Mouse (Mus musculus): ENCODE data around the gene Sarnp.
A peak's percentile ranks its signal among the peaks of the same experiment; 100 is the strongest.

Sarnp gene

DNA sequence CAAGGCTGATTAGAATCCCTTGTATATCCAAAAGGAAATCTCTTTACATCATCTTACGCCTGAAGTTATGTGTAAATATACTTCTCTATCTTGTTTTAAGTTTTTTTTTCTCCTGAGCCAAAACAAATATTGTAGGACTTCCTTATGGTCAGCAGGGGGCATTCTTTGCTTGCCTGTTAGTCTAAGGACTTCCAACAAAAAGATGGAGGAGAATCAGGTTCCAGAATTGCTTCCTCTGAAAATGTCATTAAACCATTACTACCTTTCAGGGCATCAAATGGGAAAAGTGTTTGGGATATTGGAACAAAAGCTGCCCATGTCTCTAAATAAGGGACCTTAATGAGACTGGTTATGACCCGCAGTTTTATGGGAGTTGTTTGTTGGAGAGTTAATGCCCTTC lies 28.4 kb downstream of the Sarnp start:
- Histone ChIP-seq H3K27me3 (ENCODE audit: control insufficient read depth, insufficient read depth, low read length, poor library complexity, severe bottlenecking) (no peaks in the 10 kb centered on the region), H3K36me3 (ENCODE audit: control insufficient read depth, insufficient read depth, low read length, poor library complexity, severe bottlenecking) (peaks cover 10% of the 10 kb centered on the region)
- DNase-seq (ENCODE audit: low read depth, low spot score) = peak; percentile 66

DNA sequence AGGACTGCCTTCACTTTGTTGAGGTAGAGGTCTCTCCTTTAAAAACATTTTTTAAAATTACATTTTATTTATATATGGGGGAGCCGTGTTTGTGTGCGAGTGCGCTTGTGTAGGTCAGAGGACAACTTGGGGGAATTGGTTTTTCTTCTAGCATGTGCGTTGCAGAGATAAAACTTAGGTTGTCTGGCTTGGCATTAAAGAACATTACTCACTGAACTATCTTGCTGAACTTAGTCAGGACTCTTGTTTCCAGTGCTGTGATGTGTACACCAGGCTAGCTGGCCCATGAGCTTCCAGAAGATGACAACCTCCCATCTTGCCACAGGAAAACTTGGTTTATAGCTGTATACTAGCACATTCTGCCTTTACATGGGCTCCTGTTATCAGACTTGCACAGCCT lies 29.5 kb downstream of the Sarnp start:
- no peak for DNase-seq (ENCODE audit: low read depth, low spot score)
- Histone ChIP-seq H3K27me3 (ENCODE audit: control insufficient read depth, insufficient read depth, low read length, poor library complexity, severe bottlenecking) (no peaks in the 10 kb centered on the region), H3K36me3 (ENCODE audit: control insufficient read depth, insufficient read depth, low read length, poor library complexity, severe bottlenecking) (peaks cover 14% of the 10 kb centered on the region)

DNA sequence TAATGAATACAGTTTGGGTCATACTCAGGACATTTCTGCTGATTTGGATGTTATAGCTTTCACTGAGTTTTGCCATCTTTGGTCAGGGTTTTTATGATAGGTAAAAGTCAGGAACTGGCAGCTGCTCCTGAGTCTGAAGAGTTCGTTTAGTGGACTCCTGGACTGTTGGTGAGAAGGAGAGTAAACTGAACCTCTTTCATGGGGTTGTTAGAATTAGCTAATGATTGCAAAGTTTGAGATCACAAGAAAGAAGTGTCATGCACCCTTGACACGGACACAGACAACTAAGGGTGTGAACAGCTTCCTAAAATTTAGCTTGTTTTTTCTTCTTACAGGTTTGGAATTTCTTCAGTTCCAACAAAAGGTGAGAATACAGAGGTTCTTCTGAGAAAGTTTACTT lies 31.3 kb downstream of the Sarnp start:
- H3K27me3 ChIP-seq (ENCODE audit: control insufficient read depth, insufficient read depth, low read length, poor library complexity, severe bottlenecking) = no peaks in the 10 kb centered on the region
- H3K36me3 ChIP-seq (ENCODE audit: control insufficient read depth, insufficient read depth, low read length, poor library complexity, severe bottlenecking) = peaks cover 9% of the 10 kb centered on the region
- DNase-seq (ENCODE audit: low read depth, low spot score) = no peak

DNA sequence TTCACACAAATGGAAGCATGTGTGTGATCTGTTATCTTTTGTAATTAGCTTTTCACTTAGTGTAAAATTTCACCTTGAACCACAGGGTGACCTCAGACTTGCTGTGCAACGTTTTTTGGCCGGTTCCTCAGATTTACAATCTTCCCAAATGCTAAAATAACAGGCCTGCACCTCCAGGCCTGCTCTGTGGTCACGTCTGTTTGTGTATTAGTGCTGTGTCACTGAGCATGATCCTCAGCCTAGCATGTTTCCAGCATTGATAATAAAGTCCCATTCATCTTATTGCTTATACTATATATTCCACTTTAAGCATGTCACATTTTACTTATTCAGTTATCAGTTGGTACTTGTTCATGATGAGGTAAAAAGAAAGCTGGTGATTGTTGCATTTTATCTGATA lies 33.2 kb downstream of the Sarnp start:
- DNase-seq (ENCODE audit: low read depth, low spot score) = no peak
- Histone ChIP-seq H3K27me3 (ENCODE audit: control insufficient read depth, insufficient read depth, low read length, poor library complexity, severe bottlenecking) (no peaks in the 10 kb centered on the region), H3K36me3 (ENCODE audit: control insufficient read depth, insufficient read depth, low read length, poor library complexity, severe bottlenecking) (peaks cover 11% of the 10 kb centered on the region)

DNA sequence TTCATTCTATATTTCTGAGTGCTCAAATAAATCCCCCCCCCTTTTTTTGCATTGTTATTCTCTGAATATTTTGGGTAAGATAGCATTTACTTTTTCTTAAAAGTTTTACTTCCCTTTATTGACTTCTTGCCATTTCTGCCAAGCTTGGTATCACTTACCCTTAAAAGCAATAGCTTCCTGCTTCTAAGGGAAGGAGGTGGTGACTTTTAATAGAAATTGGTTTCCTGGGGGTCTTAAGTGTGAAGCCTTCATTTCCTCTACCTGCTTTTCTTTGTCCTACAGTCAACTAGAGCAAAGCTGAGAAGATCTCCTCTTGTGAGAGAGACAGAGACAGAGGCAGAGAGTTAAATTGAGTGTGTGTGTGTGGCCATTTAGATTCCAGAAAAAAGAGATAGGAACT lies 44.0 kb downstream of the Sarnp start:
- peak; percentile 58 for DNase-seq (ENCODE audit: low read depth, low spot score)
- Histone ChIP-seq H3K27me3 (ENCODE audit: control insufficient read depth, insufficient read depth, low read length, poor library complexity, severe bottlenecking) (no peaks in the 10 kb centered on the region), H3K36me3 (ENCODE audit: control insufficient read depth, insufficient read depth, low read length, poor library complexity, severe bottlenecking) (peaks cover 3% of the 10 kb centered on the region; the same call in 1 of the 2 replicates)

DNA sequence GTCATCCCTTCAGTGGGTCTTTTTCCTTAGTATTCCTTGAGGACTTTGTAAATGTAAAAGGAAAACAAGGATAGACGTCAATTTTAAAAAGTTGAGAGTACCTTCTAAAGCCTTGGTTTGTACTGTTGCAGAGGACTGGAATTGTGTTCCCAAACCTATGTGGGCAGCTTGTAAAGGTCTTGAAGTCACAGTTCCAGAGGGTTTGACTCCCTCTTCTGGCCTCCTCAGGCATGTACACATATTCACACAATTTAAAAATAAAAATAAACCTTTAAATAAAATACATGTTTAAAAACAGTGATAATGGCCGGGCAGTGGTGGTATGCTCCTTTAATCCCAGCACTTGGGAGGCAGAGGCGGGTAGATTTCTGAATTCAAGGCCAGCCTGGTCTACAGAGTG lies 48.9 kb downstream of the Sarnp start:
- Histone ChIP-seq H3K27me3 (ENCODE audit: control insufficient read depth, insufficient read depth, low read length, poor library complexity, severe bottlenecking) (no peaks in the 10 kb centered on the region), H3K36me3 (ENCODE audit: control insufficient read depth, insufficient read depth, low read length, poor library complexity, severe bottlenecking) (peaks cover 2% of the 10 kb centered on the region)
- DNase-seq (ENCODE audit: low read depth, low spot score) = peak; percentile 57

DNA sequence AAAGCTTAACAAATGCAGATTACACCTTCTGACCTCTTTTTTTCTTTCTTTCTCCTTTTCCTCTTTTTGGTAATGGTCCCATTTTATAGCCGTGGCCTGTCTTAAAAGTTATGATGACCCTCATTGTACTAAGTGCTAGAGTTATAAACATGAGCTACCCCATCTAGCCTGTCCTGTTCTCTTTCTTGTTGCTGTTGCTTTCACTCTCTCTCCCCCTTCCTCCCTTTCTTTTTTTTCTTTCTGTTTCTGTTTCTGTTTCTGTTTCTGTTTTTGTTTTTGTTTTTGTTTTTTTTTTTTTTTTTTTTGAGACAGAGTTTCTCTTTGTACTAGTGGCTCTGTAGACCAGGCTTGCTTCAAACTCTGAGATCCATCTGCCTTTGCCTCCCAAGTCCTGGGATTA lies 49.4 kb downstream of the Sarnp start:
- no peak for DNase-seq (ENCODE audit: low read depth, low spot score)
- no peaks in the 10 kb centered on the region for H3K27me3 ChIP-seq (ENCODE audit: control insufficient read depth, insufficient read depth, low read length, poor library complexity, severe bottlenecking)
- H3K36me3 ChIP-seq (ENCODE audit: control insufficient read depth, insufficient read depth, low read length, poor library complexity, severe bottlenecking) = peaks cover 5% of the 10 kb centered on the region

DNA sequence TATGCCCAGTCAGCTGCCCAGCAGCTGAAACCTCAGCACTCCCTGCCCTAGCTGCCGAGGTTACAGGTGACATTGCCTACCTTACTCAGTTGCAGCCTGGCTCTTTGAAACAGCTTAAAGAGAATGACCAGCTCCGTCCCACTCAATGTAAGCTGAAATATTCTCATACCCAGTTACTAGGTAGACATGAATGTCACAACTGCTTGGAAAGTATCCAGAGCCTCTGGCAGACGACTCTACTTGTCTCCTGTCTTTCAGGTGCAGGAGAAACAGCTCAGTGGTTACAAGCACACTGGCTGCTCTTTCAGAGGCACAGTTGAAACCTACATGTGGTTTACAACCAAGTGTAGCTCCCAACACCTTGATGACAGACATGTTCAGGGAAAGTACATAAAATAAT lies 53.2 kb downstream of the Sarnp start:
- H3K27me3 ChIP-seq (ENCODE audit: control insufficient read depth, insufficient read depth, low read length, poor library complexity, severe bottlenecking) = no peaks in the 10 kb centered on the region
- peaks cover 14% of the 10 kb centered on the region for H3K36me3 ChIP-seq (ENCODE audit: control insufficient read depth, insufficient read depth, low read length, poor library complexity, severe bottlenecking)
- no peak for DNase-seq (ENCODE audit: low read depth, low spot score)

DNA sequence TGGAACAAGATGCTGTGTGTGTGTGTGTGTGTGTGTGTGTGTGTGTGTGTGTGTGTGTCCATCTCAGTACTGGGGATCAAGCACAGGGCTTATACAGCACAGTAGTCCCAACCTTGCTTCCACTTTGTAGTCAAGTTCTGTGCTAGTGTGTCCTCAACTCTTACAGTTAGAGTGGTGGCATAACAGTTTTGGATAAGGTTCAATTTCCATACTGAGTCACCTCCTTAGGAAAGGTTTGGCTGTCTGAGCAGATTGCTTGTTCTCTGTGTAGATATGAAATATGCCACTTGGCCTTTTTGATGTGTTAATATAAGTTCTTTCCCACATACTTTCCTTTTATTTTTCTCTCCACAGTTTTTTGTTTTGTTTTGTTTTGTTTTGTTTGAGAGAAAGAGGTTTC lies 61.2 kb downstream of the Sarnp start:
- Histone ChIP-seq H3K36me3 (ENCODE audit: control insufficient read depth, insufficient read depth, low read length, poor library complexity, severe bottlenecking) (peaks cover 4% of the 10 kb centered on the region), H3K27me3 (ENCODE audit: control insufficient read depth, insufficient read depth, low read length, poor library complexity, severe bottlenecking) (no peaks in the 10 kb centered on the region)
- DNase-seq (ENCODE audit: low read depth, low spot score) = no peak

DNA sequence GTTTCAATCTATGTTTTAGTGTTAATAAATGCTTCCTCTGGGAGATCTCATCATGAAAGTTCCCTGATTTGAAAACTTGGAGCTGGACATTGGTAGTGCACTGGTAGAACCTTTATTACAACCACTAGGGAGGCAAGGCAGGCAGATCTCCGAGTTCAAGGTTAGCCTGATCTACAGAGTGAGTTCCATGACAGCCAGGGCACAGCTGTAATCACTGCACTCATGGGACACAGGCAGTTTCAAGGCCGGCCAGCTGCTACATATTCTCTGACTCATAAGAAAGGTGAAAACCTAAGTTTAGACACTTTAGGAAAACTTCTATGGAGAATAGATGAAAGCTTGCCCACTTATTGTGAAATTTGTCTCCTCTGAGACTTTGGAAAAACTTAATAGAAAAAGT lies 61.7 kb downstream of the Sarnp start:
- Histone ChIP-seq H3K36me3 (ENCODE audit: control insufficient read depth, insufficient read depth, low read length, poor library complexity, severe bottlenecking) (peaks cover 4% of the 10 kb centered on the region), H3K27me3 (ENCODE audit: control insufficient read depth, insufficient read depth, low read length, poor library complexity, severe bottlenecking) (no peaks in the 10 kb centered on the region)
- DNase-seq (ENCODE audit: low read depth, low spot score) = no peak

DNA sequence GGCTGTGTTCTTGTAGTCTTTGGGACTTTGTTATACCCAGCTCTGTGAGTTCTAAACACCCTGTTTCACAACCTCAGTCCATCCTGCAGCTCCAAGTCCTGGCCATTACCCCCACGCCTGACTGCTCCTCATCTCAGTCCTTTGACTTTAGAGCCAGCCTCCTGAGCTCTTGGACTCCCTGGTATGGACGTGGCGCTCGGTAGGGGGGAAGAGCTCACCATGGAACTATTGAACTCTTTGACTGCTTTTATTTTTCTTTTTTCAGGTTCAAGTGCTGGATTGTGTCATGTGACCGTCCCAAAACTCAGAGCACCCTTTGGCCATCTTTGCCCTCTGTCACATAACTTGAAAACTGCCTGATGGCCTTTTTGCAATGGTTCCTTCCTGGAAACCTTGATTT lies 64.9 kb downstream of the Sarnp start:
- DNase-seq (ENCODE audit: low read depth, low spot score) = no peak
- H3K27me3 ChIP-seq (ENCODE audit: control insufficient read depth, insufficient read depth, low read length, poor library complexity, severe bottlenecking) = no peaks in the 10 kb centered on the region
- no peaks in the 10 kb centered on the region; the same call in none of the 2 replicates for H3K36me3 ChIP-seq (ENCODE audit: control insufficient read depth, insufficient read depth, low read length, poor library complexity, severe bottlenecking)

DNA sequence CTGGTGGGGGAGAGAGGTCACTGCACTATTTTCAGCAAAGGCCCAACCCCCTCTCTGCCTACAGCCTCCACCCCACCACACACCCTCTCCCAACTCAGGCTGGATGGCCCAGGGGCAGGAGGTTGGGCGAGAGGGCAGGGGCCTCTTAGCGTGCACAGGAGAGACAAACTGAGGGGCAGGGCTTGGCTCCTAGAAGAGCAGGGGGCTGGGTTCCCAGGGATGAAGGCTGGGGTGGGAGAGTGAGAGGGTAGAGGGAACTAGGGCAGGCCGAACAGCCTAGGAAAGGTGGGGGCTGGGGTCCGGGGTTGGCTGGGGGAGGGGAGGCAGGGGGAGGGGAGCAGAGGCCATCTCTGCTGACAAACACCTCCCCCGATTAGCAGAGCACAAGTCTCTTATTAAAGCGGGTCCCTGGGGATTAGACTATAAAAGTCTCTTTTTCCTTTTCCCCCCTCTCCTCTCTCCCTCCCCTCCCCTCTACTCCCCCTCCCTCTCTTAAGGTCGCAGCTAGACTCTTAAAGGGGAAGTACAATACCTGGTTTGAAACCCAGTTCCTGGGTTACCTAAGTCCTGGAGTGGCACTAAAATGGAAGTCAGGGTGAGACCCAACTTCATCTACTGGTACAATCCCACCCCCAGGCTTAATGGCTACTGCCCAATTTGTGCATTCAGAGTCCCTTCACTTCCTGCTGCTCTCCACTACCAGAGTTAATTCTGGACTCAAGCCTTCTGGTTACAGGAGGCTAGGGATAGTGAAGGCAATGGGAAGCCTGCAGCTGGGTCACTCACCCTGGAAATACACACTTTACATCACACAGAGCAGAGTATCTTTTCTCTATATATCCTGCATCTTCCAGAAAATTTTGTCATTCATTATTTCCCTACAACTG lies 72.1 kb downstream of the Sarnp start:
- peaks cover 3% of the 10 kb centered on the region for H3K36me3 ChIP-seq (ENCODE audit: control insufficient read depth, insufficient read depth, low read length, poor library complexity, severe bottlenecking)
- peak; percentile 67 for DNase-seq (ENCODE audit: low read depth, low spot score)
- no peaks in the 10 kb centered on the region for H3K27me3 ChIP-seq (ENCODE audit: control insufficient read depth, insufficient read depth, low read length, poor library complexity, severe bottlenecking)

DNA sequence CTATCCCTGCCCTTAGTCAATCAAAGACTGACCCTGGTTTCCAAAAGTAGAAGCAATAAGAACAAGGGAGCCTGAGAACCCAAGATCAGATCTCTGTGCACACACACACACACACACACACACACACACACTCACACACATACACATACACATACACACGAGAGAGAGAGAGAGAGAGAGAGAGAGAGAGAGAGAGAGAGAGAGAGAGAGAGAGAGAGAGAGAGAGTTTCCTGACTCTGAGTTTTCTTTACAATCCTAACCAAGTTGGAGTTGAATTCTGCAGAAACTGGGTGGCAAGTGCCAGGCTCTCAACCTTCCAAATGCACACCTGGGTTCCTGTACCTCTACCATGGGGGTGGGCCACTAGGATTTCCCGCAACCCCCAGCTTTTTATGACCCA lies 72.7 kb downstream of the Sarnp start:
- Histone ChIP-seq H3K27me3 (ENCODE audit: control insufficient read depth, insufficient read depth, low read length, poor library complexity, severe bottlenecking) (no peaks in the 10 kb centered on the region), H3K36me3 (ENCODE audit: control insufficient read depth, insufficient read depth, low read length, poor library complexity, severe bottlenecking) (peaks cover 3% of the 10 kb centered on the region)
- DNase-seq (ENCODE audit: low read depth, low spot score) = no peak

DNA sequence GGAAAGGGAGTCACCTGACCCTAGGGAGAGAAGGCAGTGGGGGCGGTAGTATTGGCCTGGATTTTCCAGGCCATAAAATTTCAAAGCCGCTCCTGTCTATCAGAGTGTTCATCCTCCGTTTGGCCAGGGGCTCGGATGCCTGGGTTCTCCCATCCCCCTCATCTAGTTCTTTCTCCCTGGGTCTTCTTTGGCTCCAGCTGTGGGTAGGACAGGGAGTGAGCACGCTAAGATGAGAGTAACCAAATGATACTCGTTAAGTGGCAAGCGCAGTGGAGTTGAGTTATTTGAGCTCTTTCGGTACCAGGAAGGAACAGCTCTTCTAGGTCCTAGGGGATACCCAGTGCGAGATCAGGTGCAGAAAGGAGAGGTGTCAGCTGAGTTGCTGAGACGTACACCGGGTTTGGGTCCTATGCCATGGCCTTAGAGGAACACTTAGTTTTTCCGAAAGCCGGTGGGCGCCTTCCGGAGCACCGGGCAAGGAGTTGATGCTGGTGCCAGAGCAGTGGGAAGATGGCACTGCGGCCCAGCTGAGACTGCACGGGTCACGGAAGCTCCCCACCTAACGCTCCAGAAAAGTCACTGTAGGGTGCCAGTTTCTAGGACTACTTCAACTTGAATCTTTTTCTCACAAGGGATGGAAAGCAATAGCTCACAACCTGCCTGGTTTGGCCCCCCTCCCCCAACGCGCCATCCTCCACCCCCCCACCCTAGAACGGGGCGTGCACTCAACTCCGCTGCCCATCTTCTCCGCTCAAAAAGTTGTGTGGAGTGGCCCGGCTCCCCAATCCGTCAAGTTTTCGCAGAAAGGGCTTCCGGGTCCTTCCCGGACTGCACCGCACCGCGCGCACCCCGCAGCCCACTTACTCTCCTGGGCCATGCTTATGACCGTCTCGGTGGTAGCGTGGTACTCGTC lies 73.5 kb downstream of the Sarnp start:
- DNase-seq (ENCODE audit: low read depth, low spot score) = peak; percentile 42
- peaks cover 3% of the 10 kb centered on the region for H3K36me3 ChIP-seq (ENCODE audit: control insufficient read depth, insufficient read depth, low read length, poor library complexity, severe bottlenecking)
- H3K27me3 ChIP-seq (ENCODE audit: control insufficient read depth, insufficient read depth, low read length, poor library complexity, severe bottlenecking) = peaks cover under 1% of the 10 kb centered on the region; the same call in 1 of the 2 replicates

Data from splenic B cell, adult 2 months (primary cell).